In the genomic region with DNA sequence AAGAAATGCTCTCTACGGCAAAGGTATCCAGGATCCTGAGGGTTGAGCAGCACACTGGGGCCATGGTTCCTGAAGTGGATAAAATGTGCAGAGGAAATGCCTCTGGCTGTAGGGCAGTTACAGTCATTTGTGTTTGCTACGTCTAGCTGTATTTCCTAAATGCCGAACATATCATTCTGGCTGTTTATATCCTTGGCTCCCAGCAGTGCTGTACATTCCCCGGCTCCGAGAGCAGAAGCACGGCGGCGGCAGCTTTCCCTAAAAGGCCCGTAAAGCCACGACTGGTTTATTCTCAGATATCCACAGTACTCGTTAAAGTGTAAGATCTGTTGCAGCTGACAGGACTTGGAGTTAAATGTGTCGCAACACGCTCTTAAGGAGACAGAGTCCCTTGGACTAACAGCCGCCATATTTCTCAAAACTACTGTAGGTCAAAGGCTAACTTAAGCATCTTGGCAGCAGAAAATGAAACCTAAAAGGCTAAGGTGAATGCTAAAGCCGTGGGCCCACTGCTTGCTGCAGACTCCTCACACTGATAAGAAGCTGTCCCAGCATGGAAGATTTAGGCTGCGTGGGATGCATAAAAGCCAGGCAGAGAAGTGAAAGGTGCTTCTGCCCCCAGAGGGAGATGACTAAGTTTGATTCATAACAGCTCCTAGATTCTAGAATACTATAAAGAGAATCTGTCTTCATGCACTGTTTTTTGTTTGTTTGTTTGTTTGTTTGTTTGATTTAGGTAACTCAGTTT, we compare ENCODE assay signal across 9 mouse cellular contexts.
A peak's percentile ranks its signal among the peaks of the same experiment; 100 is the strongest.
DNase-seq lines count a peak whose midpoint lies in the region; ATAC-seq and TF ChIP-seq lines count a peak whose summit lies in the region.
"Had no signal": no experiment of that assay in that cellular context is flagged by ENCODE, and none has a peak within 500 bp of the region (broad histone marks: within the 10 kb centered on the region; RNA-seq: fewer than 3 reads in every experiment).

No protein-coding gene starts in this region.

- TF ChIP-seq CTCF in lung, embryonic 14.5 days (IDR thresholded peaks at IDR 0.05; ENCODE audit: low read depth) = no peak
- TF ChIP-seq CTCF in lung, adult 2 months (IDR thresholded peaks at IDR 0.05; ENCODE audit: insufficient read depth, low read length) = no peak

- no peak overlapping the region for H3K4me3 ChIP-seq in lung, embryonic 14.5 days (ENCODE audit: low read depth, low read length)
- H3K4me3 ChIP-seq in lung, adult 2 months (replicated peaks; ENCODE audit: extremely low read depth, low read depth, low read length) = no peak overlapping the region
- peak overlapping the region; percentile 26; a peak in 3 of 4 replicates for H3K4me3 ChIP-seq in heart, embryonic 14.5 days (ENCODE audit: control insufficient read depth in 1 of 2, insufficient read depth in 1 of 2, low read depth in 1 of 2, low read length in 2 of 2)
- H3K4me3 ChIP-seq: liver, embryonic 15.5 days had no signal

- peaks cover 6% of the 10 kb centered on the region; the same call in 1 of the 2 replicates for H3K4me1 ChIP-seq in lung, embryonic 14.5 days (ENCODE audit: insufficient read depth)
- no peaks in the 10 kb centered on the region for H3K4me1 ChIP-seq in lung, adult 2 months (ENCODE audit: control insufficient read depth, insufficient read depth, low read length)
- H3K4me1 ChIP-seq in heart, embryonic 14.5 days (ENCODE audit: control insufficient read depth in 2 of 2, insufficient read depth in 2 of 2, low read length in 2 of 2) = peaks cover 4 to 8% of the 10 kb centered on the region in 2 experiments; a peak in 3 of 4 replicates
- H3K4me1 ChIP-seq: liver, embryonic 15.5 days had no signal

- H3K27ac ChIP-seq in lung, embryonic 14.5 days (ENCODE audit: low read depth) = peak overlapping the region; percentile 51; the same call in 1 of the 2 replicates
- H3K27ac ChIP-seq in heart, embryonic 14.5 days (replicated peaks in 1 of 2; ENCODE audit: control insufficient read depth in 1 of 2, insufficient read depth in 1 of 2, low read depth in 2 of 2, low read length in 2 of 2) = peak overlapping the region; percentile 83 to 84
- H3K27ac ChIP-seq: liver, embryonic 15.5 days had no signal

- H3K36me3 ChIP-seq in lung, embryonic 14.5 days (ENCODE audit: insufficient read depth) = no peaks in the 10 kb centered on the region
- no peaks in the 10 kb centered on the region for H3K36me3 ChIP-seq in heart, embryonic 14.5 days (ENCODE audit: control insufficient read depth, insufficient read depth, low read length)
- H3K36me3 ChIP-seq: liver, embryonic 15.5 days had no signal

- intact Hi-C loops in left cerebral cortex, postnatal 14 days (cut with DNase I) = no loop called here

- 32% methylated on average over 16 of the region's 16 CpGs for WGBS in lung, embryonic 14.5 days
- WGBS in lung, adult 2 months = 40% methylated on average over 16 of the region's 16 CpGs
- 16% methylated on average over 16 of the region's 16 CpGs for WGBS in heart, embryonic 14.5 days

- H3K4me2 ChIP-seq in lung, embryonic 14.5 days = peak overlapping the region; percentile 48
- H3K4me2 ChIP-seq in heart, embryonic 14.5 days (ENCODE audit: low read length) = peak overlapping the region; percentile 58
- H3K4me2 ChIP-seq: liver, embryonic 15.5 days had no signal

- no peak for TF ChIP-seq POLR2A in lung, adult 2 months (IDR thresholded peaks at IDR 0.05; ENCODE audit: borderline replicate concordance, extremely low read depth, low read depth, low read length)

- H3K27me3 ChIP-seq in lung, embryonic 14.5 days (ENCODE audit: insufficient read depth, low read length) = no peaks in the 10 kb centered on the region
- no peaks in the 10 kb centered on the region for H3K27me3 ChIP-seq in heart, embryonic 14.5 days (ENCODE audit: control insufficient read depth, insufficient read depth, low read length)
- H3K27me3 ChIP-seq: liver, embryonic 15.5 days had no signal

- no peak overlapping the region for H3K9ac ChIP-seq in lung, embryonic 14.5 days
- H3K9ac ChIP-seq in heart, embryonic 14.5 days (ENCODE audit: low read length) = peak overlapping the region; percentile 51
- H3K9ac ChIP-seq: liver, embryonic 15.5 days had no signal

- peak; percentile 77 for DNase-seq in lung, embryonic 14.5 days
- DNase-seq in lung, adult 2 months = no peak
- DNase-seq in left cerebral cortex, postnatal 14 days (ENCODE audit: low spot score in 2 of 2) = peak; percentile 30 to 36
- peak; percentile 25 for DNase-seq in urinary bladder, adult 2 months (ENCODE audit: low spot score)
- no peak for DNase-seq in B cell, adult 2 months
- no peak for DNase-seq in thymus, adult 18-20 months
- no peak for DNase-seq in adrenal gland, adult 2 months

- ATAC-seq in lung, embryonic 14.5 days (ENCODE audit: insufficient read depth) = peak; percentile 78
- ATAC-seq in heart, embryonic 14.5 days (ENCODE audit: insufficient number of reproducible peaks, insufficient read depth, low FRiP score, low read depth) = peak; percentile 56; the same call in 1 of the 2 replicates

- H3K9me3 ChIP-seq in lung, embryonic 14.5 days (ENCODE audit: low read depth, low read length) = no peaks in the 10 kb centered on the region
- H3K9me3 ChIP-seq in heart, embryonic 14.5 days (ENCODE audit: control insufficient read depth, low read length) = no peaks in the 10 kb centered on the region
- H3K9me3 ChIP-seq: liver, embryonic 15.5 days had no signal

Comparison
In these comparisons a context has a peak if more than half of its experiments do, and no peak if none do; other contexts are left out.
1. DNase-seq: peak in lung, embryonic 14.5 days (single experiment), left cerebral cortex, postnatal 14 days (2 of 2) and urinary bladder, adult 2 months (single experiment); none in lung, adult 2 months (single experiment), B cell, adult 2 months (0 of 2), thymus, adult 18-20 months (0 of 2) and adrenal gland, adult 2 months (single experiment).
2. H3K4me3 ChIP-seq: peak in heart, embryonic 14.5 days (2 of 2); none in lung, embryonic 14.5 days (single experiment) and lung, adult 2 months (single experiment).